Mouse (Mus musculus) thymus, adult 2 months (tissue): ENCODE results near the gene Ccdc3.

Experiments
- CTCF ChIP-seq: fragments of 200-500 bp; IDR thresholded peaks from 2 replicates; pipeline ENCODE4 v1.5.1; 2012; ENCODE audit warnings: mild to moderate bottlenecking, control low read depth, low read length, moderate library complexity, borderline replicate concordance; ENCODE audit not compliant: control insufficient read depth, poor library complexity, insufficient read depth; ENCODE audit errors: extremely low read depth
- POLR2A ChIP-seq: fragments of 200-500 bp; IDR thresholded peaks from 2 replicates; pipeline ENCODE4 v1.6.1; 2012; ENCODE audit warnings: mild to moderate bottlenecking, low read length, control low read depth, moderate library complexity; ENCODE audit not compliant: control insufficient read depth, poor library complexity, insufficient read depth; ENCODE audit errors: extremely low read depth

DNA sequence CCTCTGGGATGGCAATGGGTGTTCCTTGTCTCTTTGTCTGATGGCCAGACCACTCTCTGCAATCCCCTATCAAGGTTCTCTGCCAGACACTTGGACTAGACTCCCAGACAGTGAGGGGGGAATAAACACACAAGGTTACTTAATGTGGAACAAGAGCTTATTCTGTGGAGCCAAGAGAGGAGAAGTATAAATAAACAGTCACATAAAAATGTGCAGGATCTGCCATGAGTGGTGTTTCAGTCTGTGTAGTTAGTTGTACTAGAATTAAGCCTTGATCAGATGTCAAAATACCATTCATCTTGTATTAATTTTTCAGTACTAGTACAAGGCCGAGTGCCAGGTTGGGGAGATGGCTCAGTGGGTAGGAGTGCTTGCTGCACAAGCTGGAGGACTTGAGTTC is 34.7 kb upstream of the Ccdc3 start:
- TF ChIP-seq POLR2A, result no peak
- TF ChIP-seq CTCF, result no peak
